Mouse (Mus musculus): ENCODE measurements at regions not wholly inside any gene's neighbourhood (a gene's known extent, or its start where the extent isn't known, plus 50 kb on each side); places are given as distances from the start of the nearest gene placed in this dataset.

GRCm38 (mm10) chr1:124339444-124339843 lies 294.1 kb upstream of the Dpp10 start:
- 74% methylated on average over 2 of the region's 2 CpGs for WGBS
- H3K9me3 ChIP-seq, result no peaks in the 10 kb centered on the region
- H3K9ac ChIP-seq (replicated peaks), result no peak overlapping the region
- no peaks in the 10 kb centered on the region for H3K36me3 ChIP-seq
- no peaks in the 10 kb centered on the region for H3K4me1 ChIP-seq
- H3K4me2 ChIP-seq (replicated peaks), result no peak overlapping the region
- H3K27ac ChIP-seq (replicated peaks), result no peak overlapping the region
- H3K27me3 ChIP-seq, result no peaks in the 10 kb centered on the region
- ATAC-seq (ENCODE audit: low FRiP score, low read depth), result no peak
- no peak overlapping the region for H3K4me3 ChIP-seq

- Histone ChIP-seq H3K27ac (replicated peaks) (no peak overlapping the region), H3K9ac (replicated peaks) (no peak overlapping the region), H3K36me3 (no peaks in the 10 kb centered on the region), H3K4me3 (no peak overlapping the region), H3K4me2 (replicated peaks) (no peak overlapping the region), H3K9me3 (no peaks in the 10 kb centered on the region), H3K27me3 (no peaks in the 10 kb centered on the region), H3K4me1 (no peaks in the 10 kb centered on the region)
- no peak for ATAC-seq (ENCODE audit: low FRiP score, low read depth)
Measured at GRCm38 (mm10) chr1:124338648-124339047, 293.3 kb upstream of the Dpp10 start.

- no peaks in the 10 kb centered on the region for H3K4me1 ChIP-seq
- no peaks in the 10 kb centered on the region for H3K9me3 ChIP-seq
- H3K27me3 ChIP-seq, result no peaks in the 10 kb centered on the region
- WGBS, result 79% methylated on average over 3 of the region's 3 CpGs
- no peaks in the 10 kb centered on the region for H3K36me3 ChIP-seq
- H3K4me2 ChIP-seq (replicated peaks), result no peak overlapping the region
- H3K9ac ChIP-seq (replicated peaks), result no peak overlapping the region
- peak; percentile 90 for ATAC-seq (ENCODE audit: low FRiP score, low read depth)
- H3K4me3 ChIP-seq, result no peak overlapping the region
- no peak overlapping the region for H3K27ac ChIP-seq (replicated peaks)
Measured at GRCm38 (mm10) chr1:124332294-124332693, 286.9 kb upstream of the Dpp10 start.

Measured in midbrain, embryonic 12.5 days (tissue).